Mouse (Mus musculus): Measurements from ENCODE around the gene Crhr1.
"Not testable (repeated sequence)": the region's sequence is repeated elsewhere in the genome, so short reads cannot be mapped to it uniquely, and the experiment has no call there.

The Crhr1 gene

DNA sequence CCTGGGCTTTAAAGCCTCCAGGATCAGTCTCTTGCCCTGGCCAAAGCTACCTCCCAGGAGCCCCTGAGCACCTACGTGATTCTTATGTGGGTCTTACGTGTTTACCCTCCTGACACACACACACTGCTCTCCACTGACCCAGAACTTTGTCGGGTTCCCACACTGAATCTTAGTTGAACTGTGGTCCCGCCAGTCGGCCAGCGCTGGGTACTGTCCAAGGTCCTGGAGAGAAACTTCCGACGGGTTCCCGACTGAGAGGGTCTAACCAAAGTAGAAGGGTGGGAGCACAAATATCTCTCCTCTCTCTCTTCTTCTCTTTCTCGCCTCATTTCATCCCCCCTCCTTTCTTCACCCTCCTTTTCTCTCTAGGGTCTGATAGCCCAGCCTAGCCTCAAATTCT lies 65.2 kb downstream of the Crhr1 start:
- DNase-seq = peak; percentile 12

DNA sequence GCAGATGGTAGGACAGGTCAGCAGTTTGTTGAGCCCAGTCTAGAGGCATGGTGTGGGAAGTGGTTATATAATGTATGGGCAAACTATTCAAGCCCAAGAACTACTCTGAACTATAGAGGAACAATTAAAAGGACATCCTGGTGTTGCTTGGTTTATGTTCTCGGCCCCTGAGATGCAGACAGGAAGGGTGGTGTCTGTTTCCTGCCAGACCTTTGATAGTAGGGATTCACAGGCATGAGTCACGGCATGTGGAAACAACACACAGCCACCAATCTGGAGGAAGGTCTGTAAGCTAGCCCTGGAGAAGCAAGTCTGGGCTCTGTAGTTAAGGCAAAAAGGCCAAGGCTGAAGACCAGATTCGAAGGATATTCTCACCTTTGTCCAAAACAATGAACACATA lies 70.6 kb downstream of the Crhr1 start:
- no peak for DNase-seq

DNA sequence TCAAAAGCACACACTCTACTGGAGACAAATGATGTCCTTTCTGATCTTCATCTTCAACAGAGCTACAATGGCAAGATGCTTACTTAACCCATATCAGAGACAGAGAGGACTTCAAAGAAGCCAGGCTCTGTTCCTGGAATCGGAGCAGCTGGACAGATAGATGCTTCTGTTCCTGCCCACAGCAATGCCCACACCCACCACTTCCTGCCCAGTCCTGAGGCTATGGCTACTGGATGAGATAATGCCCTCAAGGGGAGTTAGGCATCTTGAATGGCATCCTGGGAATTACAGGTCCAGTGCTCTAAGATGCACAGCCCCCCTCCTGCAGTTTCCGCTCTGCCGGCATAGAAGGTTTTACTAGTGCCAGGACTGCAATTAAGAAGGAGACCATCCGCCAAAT lies 73.9 kb downstream of the Crhr1 start:
- DNase-seq = no peak

GRCm38 (mm10) chr11:104209041-104209440 lies 76.4 kb downstream of the Crhr1 start:
- DNase-seq = no peak

- DNase-seq = no peak
These were observed 78.6 kb downstream of the Crhr1 start for GRCm38 (mm10) chr11:104211251-104211650.

DNA sequence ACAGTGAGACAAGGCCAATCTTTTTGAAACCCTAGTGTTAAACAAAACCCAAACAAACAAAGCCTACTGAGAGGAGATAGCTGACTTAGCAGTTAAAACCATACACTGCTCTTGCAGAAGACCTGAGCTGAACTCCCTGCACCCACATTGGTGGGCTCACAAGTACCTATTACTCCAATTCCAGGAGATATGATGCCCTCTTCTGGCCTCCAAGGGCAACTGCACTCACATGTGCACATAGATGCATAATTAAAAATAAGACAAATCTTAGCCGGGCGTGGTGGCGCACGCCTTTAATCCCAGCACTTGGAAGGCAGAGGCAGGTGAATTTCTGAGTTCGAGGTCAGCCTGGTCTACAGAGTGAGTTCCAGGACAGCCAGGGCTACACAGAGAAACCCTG lies 81.5 kb downstream of the Crhr1 start:
- not testable (repeated sequence) for DNase-seq

DNA sequence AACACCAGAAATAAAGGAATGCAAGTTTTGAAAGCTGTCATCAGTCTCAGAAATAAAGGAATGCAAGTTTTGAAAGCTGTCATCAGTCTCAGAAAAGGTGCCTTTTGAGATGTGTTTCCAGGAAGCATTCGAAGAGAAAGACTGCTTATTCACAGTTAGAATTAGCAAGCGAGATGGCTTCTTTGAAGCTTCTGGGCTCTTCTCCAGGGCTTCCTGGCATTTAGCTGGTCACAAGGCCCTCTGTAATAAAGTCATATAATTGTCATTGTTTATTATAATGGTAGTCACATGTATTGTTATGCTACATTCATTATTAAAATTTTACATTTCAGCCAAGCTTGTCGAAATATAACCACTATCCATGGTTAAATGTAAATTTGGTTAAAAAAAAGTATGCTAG lies 85.4 kb downstream of the Crhr1 start:
- no peak for DNase-seq

- no peak for DNase-seq
These were observed 87.6 kb downstream of the Crhr1 start for GRCm38 (mm10) chr11:104220291-104220690.

DNA sequence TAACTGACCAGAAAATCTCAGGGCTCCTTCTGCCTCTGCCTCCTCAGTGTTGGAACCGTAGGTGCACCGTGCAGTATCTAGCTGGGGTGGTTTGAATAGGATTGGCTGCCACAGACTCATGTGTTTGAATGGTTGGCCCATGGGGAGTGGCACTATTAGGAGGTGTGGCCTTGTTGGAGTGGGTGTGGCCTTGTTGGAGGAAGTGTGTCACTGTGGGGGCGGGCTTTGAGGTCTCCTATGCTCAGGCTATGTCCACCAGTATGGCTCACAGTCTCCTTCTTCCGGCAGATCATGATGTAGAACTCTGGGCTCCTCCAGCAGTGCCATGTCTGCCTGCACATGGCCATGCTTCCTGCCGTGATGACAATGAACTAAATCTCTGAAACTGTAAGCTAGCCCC lies 89.1 kb downstream of the Crhr1 start:
- DNase-seq = no peak

DNA sequence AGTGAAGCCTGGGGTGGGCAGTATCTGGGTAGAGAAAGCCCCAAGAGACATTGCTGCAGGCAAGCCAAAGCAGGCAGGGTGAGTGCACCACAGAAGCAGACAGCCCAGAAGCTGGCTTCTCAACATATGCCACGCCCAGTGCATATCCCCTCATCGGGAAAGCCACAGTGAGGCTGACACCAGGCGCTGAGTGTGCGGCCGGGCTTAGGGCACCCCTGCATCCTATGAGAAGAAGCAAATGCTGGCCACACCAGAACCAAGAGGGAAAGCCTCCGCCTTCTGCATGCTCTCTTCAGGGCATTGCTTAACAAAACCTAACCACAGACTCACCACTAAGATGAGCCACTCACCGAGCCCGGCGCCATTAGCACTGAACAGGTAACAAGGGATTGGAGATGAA lies 90.6 kb downstream of the Crhr1 start:
- DNase-seq = no peak
